Mouse (Mus musculus): ENCODE measurements around the gene Vsig10l. TPM values are rescaled to one million over a fixed set of nuclear protein-coding genes. Genes with fewer than 3 reads are reported as not detected.

Vsig10l gene
- polyA plus RNA-seq, 1 experiment from 2014 or later = 1.4 TPM

DNA sequence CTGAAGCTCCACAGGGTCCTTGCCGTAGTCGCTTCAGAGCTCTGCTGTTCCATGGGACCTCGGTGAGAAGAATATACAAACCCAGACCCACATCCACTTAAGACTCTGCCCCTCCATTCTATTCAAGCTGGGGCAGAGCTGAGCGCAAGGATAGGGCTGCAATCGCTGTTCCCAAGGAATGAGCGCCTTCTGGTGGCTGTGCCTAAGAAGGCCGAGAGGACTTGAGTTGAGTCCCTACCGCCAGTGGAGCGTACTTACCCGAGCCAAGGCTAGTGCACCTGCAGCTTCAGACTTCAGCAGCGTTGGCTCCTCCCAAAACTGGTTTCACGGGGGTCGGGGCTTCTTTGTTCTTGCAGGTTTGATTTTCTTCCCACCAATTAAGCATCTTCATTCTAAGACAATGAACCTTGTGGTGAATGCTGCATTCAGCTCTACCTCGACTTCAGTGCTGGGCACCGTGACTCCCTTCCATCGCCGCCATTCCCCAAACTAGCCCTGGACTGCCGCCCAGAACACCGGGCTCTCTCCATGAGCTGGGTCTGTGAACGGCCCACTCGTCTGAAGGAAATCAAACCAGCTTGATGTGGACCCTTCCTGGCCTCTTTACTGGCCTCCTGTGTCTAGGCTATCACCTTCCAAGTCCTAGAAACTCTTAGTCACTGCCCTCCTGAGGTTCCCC, 32.5 kb downstream of the Vsig10l start:
- H3K4me2 ChIP-seq (ENCODE audit: low read depth, low read length) = no peak overlapping the region
- WGBS (ENCODE audit: insufficient replicate concordance) = 19% methylated on average over 21 of the region's 21 CpGs
- H3K27me3 ChIP-seq (ENCODE audit: insufficient read depth, low read length) = peaks cover 10% of the 10 kb centered on the region; the same call in 1 of the 2 replicates
- H3K9me3 ChIP-seq (ENCODE audit: low read length) = no peaks in the 10 kb centered on the region
- no peak overlapping the region for H3K9ac ChIP-seq (replicated peaks)
- TF ChIP-seq EP300 (IDR thresholded peaks at IDR 0.05; ENCODE audit: low read depth) = no peak
- TF ChIP-seq CTCF (IDR thresholded peaks at IDR 0.05; ENCODE audit: low read depth) = peak; percentile 58
- H3K36me3 ChIP-seq (replicated peaks; ENCODE audit: insufficient read depth, low read length) = no peaks in the 10 kb centered on the region
- no peak overlapping the region for H3K27ac ChIP-seq (ENCODE audit: low read depth)
- no peak overlapping the region for H3K4me3 ChIP-seq (ENCODE audit: low read depth, low read length)
- DNase-seq = peak; percentile 37
- H3K4me1 ChIP-seq (ENCODE audit: insufficient read depth) = no peaks in the 10 kb centered on the region
- ATAC-seq = no peak

DNA sequence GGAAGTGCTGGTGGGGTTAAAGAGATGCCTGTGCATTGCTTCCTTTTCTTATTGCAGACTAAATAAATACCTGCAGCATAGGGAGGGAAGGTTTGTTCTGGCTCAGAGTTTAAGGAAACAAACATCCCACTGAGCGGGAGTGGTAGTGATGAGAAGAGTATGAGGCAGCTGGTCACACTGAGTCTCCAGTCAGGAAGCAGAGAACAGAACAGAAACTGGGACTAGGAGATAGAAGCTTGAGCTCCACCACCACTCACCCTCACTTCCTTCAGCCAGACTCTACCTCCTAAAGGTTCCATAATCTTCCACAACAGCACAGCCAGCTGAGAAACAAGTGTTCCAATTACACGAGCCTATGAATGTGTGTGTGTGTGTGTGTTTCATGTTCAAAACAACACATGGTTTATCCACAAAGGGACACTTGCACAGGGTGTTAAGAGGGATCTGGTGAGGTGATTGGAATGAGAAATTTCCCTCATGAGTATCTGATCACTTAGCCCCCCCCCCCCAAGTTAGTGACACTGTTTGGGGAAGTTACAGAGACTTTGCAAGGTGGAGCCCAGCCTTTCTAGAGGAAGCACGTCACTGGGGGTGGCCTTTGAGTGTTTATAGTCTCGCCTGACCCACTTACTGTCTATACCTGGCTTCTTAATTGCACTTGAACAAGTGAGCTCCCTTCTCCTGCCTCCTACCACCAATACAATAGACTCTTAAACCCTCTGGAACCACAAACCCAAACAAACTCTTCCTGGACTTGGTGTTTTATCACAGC, 48.9 kb downstream of the Vsig10l start:
- H3K36me3 ChIP-seq (replicated peaks; ENCODE audit: insufficient read depth, low read length) = no peaks in the 10 kb centered on the region
- no peaks in the 10 kb centered on the region for H3K9me3 ChIP-seq (ENCODE audit: low read length)
- no peak overlapping the region for H3K27ac ChIP-seq (ENCODE audit: low read depth)
- 28% methylated on average over 4 of the region's 4 CpGs for WGBS (ENCODE audit: insufficient replicate concordance)
- DNase-seq (no peak), ATAC-seq (no peak)
- no peaks in the 10 kb centered on the region for H3K4me1 ChIP-seq (ENCODE audit: insufficient read depth)
- H3K9ac ChIP-seq (replicated peaks) = no peak overlapping the region
- H3K4me2 ChIP-seq (ENCODE audit: low read depth, low read length) = no peak overlapping the region
- no peaks in the 10 kb centered on the region for H3K27me3 ChIP-seq (ENCODE audit: insufficient read depth, low read length)
- no peak overlapping the region for H3K4me3 ChIP-seq (ENCODE audit: low read depth, low read length)
- no peak for TF ChIP-seq CTCF (IDR thresholded peaks at IDR 0.05; ENCODE audit: low read depth)
- TF ChIP-seq EP300 (IDR thresholded peaks at IDR 0.05; ENCODE audit: low read depth) = no peak

DNA sequence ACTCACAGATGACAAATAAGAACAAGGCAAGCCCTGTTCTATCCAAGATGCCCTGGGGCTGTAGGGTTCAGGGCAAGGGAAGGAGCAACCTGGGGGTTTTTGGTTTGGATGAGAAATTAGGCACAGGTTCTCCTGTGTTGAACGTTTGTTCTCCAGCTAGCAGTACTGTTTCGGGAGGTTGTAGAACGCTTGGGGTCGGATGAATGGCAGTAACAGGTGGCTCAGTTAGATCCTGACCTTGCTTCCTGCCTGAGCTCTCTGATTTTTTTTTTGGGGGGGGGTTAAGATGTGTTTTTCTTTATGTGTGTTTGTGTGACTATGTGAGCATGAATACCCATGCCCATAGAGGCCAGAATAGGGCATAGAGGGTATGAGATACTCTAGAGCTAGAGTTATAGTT, 49.6 kb downstream of the Vsig10l start:
- WGBS (ENCODE audit: insufficient replicate concordance) = 66% methylated on average over 4 of the region's 4 CpGs
- no peak overlapping the region for H3K4me2 ChIP-seq (ENCODE audit: low read depth, low read length)
- TF ChIP-seq CTCF (IDR thresholded peaks at IDR 0.05; ENCODE audit: low read depth) (no peak), EP300 (IDR thresholded peaks at IDR 0.05; ENCODE audit: low read depth) (no peak)

DNA sequence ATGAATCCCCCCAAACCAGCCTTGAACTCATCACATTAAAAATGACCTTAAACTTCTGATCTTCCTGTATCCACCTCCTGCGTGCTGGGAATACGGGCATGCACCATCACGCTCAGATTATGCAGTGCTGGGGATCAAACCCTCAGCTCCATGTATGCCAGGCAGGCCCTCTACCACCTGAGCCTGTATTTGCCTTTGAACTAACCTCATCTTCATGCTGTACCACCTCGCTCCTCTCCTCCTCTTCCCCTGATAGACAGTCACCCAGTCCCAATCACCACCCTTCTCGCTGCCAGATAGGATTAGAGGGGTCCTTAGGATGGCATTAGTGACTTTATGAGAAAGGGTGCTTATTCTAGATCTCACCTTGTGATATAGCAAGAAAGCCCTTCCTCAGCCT, 52.1 kb downstream of the Vsig10l start:
- TF ChIP-seq CTCF (IDR thresholded peaks at IDR 0.05; ENCODE audit: low read depth) = no peak
- no peak for TF ChIP-seq EP300 (IDR thresholded peaks at IDR 0.05; ENCODE audit: low read depth)
- Histone ChIP-seq H3K27me3 (ENCODE audit: insufficient read depth, low read length) (no peaks in the 10 kb centered on the region), H3K4me3 (ENCODE audit: low read depth, low read length) (no peak overlapping the region), H3K27ac (ENCODE audit: low read depth) (no peak overlapping the region), H3K4me2 (ENCODE audit: low read depth, low read length) (no peak overlapping the region), H3K9me3 (ENCODE audit: low read length) (no peaks in the 10 kb centered on the region), H3K4me1 (ENCODE audit: insufficient read depth) (no peaks in the 10 kb centered on the region), H3K9ac (replicated peaks) (no peak overlapping the region), H3K36me3 (replicated peaks; ENCODE audit: insufficient read depth, low read length) (no peaks in the 10 kb centered on the region)
- 73% methylated on average over 5 of the region's 5 CpGs for WGBS (ENCODE audit: insufficient replicate concordance)
- DNase-seq = no peak
- ATAC-seq = no peak

More for the DNA sequence above, 49.6 kb downstream of the Vsig10l start:
- no peak for DNase-seq
- Histone ChIP-seq H3K36me3 (replicated peaks; ENCODE audit: insufficient read depth, low read length) (no peaks in the 10 kb centered on the region), H3K4me3 (ENCODE audit: low read depth, low read length) (no peak overlapping the region), H3K4me1 (ENCODE audit: insufficient read depth) (no peaks in the 10 kb centered on the region), H3K27ac (ENCODE audit: low read depth) (no peak overlapping the region), H3K9ac (replicated peaks) (no peak overlapping the region), H3K27me3 (ENCODE audit: insufficient read depth, low read length) (no peaks in the 10 kb centered on the region), H3K9me3 (ENCODE audit: low read length) (no peaks in the 10 kb centered on the region)
- ATAC-seq = no peak

DNA sequence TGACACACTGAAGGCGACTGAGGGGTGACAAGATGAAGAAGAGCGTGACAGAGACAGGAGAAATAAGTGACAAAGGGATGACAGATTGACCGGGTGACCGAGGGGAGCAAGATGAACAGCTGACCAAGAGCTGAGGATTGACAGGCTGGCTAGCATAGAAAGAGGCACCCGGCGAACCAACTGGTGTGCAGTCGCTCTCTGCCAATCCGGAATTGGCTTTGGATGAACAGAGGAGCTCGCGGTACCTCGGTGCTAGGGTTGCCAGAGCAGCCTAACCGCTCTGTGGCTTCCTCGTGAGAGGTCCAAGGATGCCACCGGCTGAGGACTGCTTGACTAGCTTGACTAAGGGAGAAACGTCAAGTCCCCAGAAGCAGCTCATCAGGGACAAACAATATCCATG, 55.4 kb downstream of the Vsig10l start:
- 82% methylated on average over 15 of the region's 15 CpGs for WGBS (ENCODE audit: insufficient replicate concordance)
- Histone ChIP-seq H3K4me3 (ENCODE audit: low read depth, low read length) (no peak overlapping the region), H3K9me3 (ENCODE audit: low read length) (no peaks in the 10 kb centered on the region), H3K27me3 (ENCODE audit: insufficient read depth, low read length) (no peaks in the 10 kb centered on the region), H3K4me1 (ENCODE audit: insufficient read depth) (no peaks in the 10 kb centered on the region), H3K27ac (ENCODE audit: low read depth) (no peak overlapping the region), H3K4me2 (ENCODE audit: low read depth, low read length) (no peak overlapping the region), H3K36me3 (replicated peaks; ENCODE audit: insufficient read depth, low read length) (no peaks in the 10 kb centered on the region), H3K9ac (replicated peaks) (no peak overlapping the region)
- TF ChIP-seq EP300 (IDR thresholded peaks at IDR 0.05; ENCODE audit: low read depth) = no peak
- TF ChIP-seq CTCF (IDR thresholded peaks at IDR 0.05; ENCODE audit: low read depth) = no peak
- ATAC-seq (no peak), DNase-seq (no peak)

Small RNA genes lying within 50 kb of the gene (microRNA-seq; reads per million reads assigned to microRNA genes)
- 1.6 reads per million for gene Mir7051

Other genes starting within 250 kb of the Vsig10l start
- 3.9 and 4.1 TPM in 2 replicates for gene Zfp715, start 149.9 kb upstream of the Vsig10l start, polyA plus RNA-seq (2015; fragmentation: Nextera tagmentation; extraction: Ambion mirVana)
- gene Siglecf, start 111.8 kb upstream of the Vsig10l start, polyA plus RNA-seq (2015; fragmentation: Nextera tagmentation; extraction: Ambion mirVana) = 0.71 and 0.96 TPM in 2 replicates
- gene Siglecg, start 54.9 kb upstream of the Vsig10l start, polyA plus RNA-seq (2015; fragmentation: Nextera tagmentation; extraction: Ambion mirVana) = 2.9 and 3.5 TPM in 2 replicates
- gene Lim2, start 35.5 kb upstream of the Vsig10l start, polyA plus RNA-seq (2015; fragmentation: Nextera tagmentation; extraction: Ambion mirVana) = not detected in 2 replicates
- gene Nkg7, start 26.1 kb upstream of the Vsig10l start, polyA plus RNA-seq (2015; fragmentation: Nextera tagmentation; extraction: Ambion mirVana) = 12.6 and 16.2 TPM in 2 replicates
- gene Cldnd2, start 22.4 kb upstream of the Vsig10l start, polyA plus RNA-seq (2015; fragmentation: Nextera tagmentation; extraction: Ambion mirVana) = 0.22 TPM in 1 of 2 replicates, not detected in the other
- gene Etfb, start 19.1 kb upstream of the Vsig10l start, polyA plus RNA-seq (2015; fragmentation: Nextera tagmentation; extraction: Ambion mirVana) = 759 and 760 TPM in 2 replicates
- 0.25 TPM in 1 of 2 replicates, not detected in the other for gene Gm45233, start 19.0 kb upstream of the Vsig10l start, polyA plus RNA-seq (2015; fragmentation: Nextera tagmentation; extraction: Ambion mirVana)
- gene Iglon5, start 26.9 kb downstream of the Vsig10l start, polyA plus RNA-seq (2015; fragmentation: Nextera tagmentation; extraction: Ambion mirVana) = not detected in 2 replicates
- gene 4931406B18Rik, start 42.8 kb downstream of the Vsig10l start, polyA plus RNA-seq (2015; fragmentation: Nextera tagmentation; extraction: Ambion mirVana) = not detected in 2 replicates
- 3.9 and 5.1 TPM in 2 replicates for gene Cd33, start 81.3 kb downstream of the Vsig10l start, polyA plus RNA-seq (2015; fragmentation: Nextera tagmentation; extraction: Ambion mirVana)
- gene Zfp658, start 99.1 kb downstream of the Vsig10l start, polyA plus RNA-seq (2015; fragmentation: Nextera tagmentation; extraction: Ambion mirVana) = 0.14 and 0.26 TPM in 2 replicates
- 1.3 TPM in 2 replicates for gene Zfp719, start 116.5 kb downstream of the Vsig10l start, polyA plus RNA-seq (2015; fragmentation: Nextera tagmentation; extraction: Ambion mirVana)
- gene Zfp819, start 144.0 kb downstream of the Vsig10l start, polyA plus RNA-seq (2015; fragmentation: Nextera tagmentation; extraction: Ambion mirVana) = not detected in 2 replicates
- gene Ceacam18, start 171.6 kb downstream of the Vsig10l start, polyA plus RNA-seq (2015; fragmentation: Nextera tagmentation; extraction: Ambion mirVana) = 0.14 TPM in 1 of 2 replicates, not detected in the other
- gene Siglece, start 197.0 kb downstream of the Vsig10l start, polyA plus RNA-seq (2015; fragmentation: Nextera tagmentation; extraction: Ambion mirVana) = 5.1 and 5.8 TPM in 2 replicates
- 3.2 and 4.5 TPM in 2 replicates for gene Ctu1, start 208.9 kb downstream of the Vsig10l start, polyA plus RNA-seq (2015; fragmentation: Nextera tagmentation; extraction: Ambion mirVana)
- not detected in 2 replicates for gene Klk14, start 227.3 kb downstream of the Vsig10l start, polyA plus RNA-seq (2015; fragmentation: Nextera tagmentation; extraction: Ambion mirVana)
- not detected in 2 replicates for gene Klk13, start 249.4 kb downstream of the Vsig10l start, polyA plus RNA-seq (2015; fragmentation: Nextera tagmentation; extraction: Ambion mirVana)